Mouse (Mus musculus) liver, embryonic 16.5 days (tissue): ENCODE measurements at regions not wholly inside any gene's neighbourhood (a gene's known extent, or its start where the extent isn't known, plus 50 kb on each side); places are given as distances from the start of the nearest gene placed in this dataset.
"Not testable (repeated sequence)": the region's sequence is repeated elsewhere in the genome, so short reads cannot be mapped to it uniquely, and the experiment has no call there.

Experiments
- ATAC-seq: fragments of 200-750 bp; cut with Nextera tagmentation; 2 replicates; pipeline ENCODE4 v1.8.0; 2017; ENCODE audit warnings: low read depth, mild to moderate bottlenecking, moderate number of reproducible peaks, moderate library complexity
- H3K27ac ChIP-seq: fragments of 300-500 bp; sonication (generic); 2 replicates; pipeline ENCODE4 v1.5.1; 2014; ENCODE audit warnings: mild to moderate bottlenecking, low read length
- H3K27me3 ChIP-seq: fragments of 300-500 bp; sonication (generic); 2 replicates; pipeline ENCODE4 v1.6.1; 2014; ENCODE audit warnings: low read depth, low read length, mixed read lengths; ENCODE audit not compliant: control insufficient read depth, insufficient read depth
- H3K36me3 ChIP-seq: fragments of 300-500 bp; sonication (generic); 2 replicates; pipeline ENCODE4 v1.6.1; 2014; ENCODE audit warnings: mild to moderate bottlenecking; ENCODE audit not compliant: control insufficient read depth, insufficient read depth
- H3K4me1 ChIP-seq: fragments of 300-500 bp; sonication (generic); 2 replicates; pipeline ENCODE4 v1.6.1; 2014; ENCODE audit warnings: low read depth, low read length, mixed read lengths; ENCODE audit not compliant: control insufficient read depth
- H3K4me2 ChIP-seq: fragments of 300-500 bp; sonication (generic); 2 replicates; pipeline ENCODE4 v1.6.1; 2014; ENCODE audit warnings: low read depth, low read length, mixed read lengths
- H3K4me3 ChIP-seq: fragments of 300-500 bp; sonication (generic); 2 replicates; pipeline ENCODE4 v1.5.1; 2014; ENCODE audit warnings: low read depth, mild to moderate bottlenecking, low read length
- H3K9ac ChIP-seq: fragments of 300-500 bp; sonication (generic); 2 replicates; pipeline ENCODE4 v1.6.1; 2014; ENCODE audit warnings: low read depth, low read length
- H3K9me3 ChIP-seq: fragments of 300-500 bp; sonication (generic); replicated peaks from 2 replicates; pipeline ENCODE4 v1.6.1; 2016; ENCODE audit warnings: low read length; ENCODE audit not compliant: control insufficient read depth
- WGBS: fragments of 180-500 bp; shearing (Covaris S2); extraction: QIAGEN DNeasy Blood & Tissue Kit; methylation state at CpG from one replicate; pipeline ENCODE4 v1.1.7; 2014; ENCODE audit not compliant: insufficient replicate concordance; 5-methylcytosine and 5-hydroxymethylcytosine counted together

- H3K27me3 ChIP-seq = no peaks in the 10 kb centered on the region
- ATAC-seq = no peak
- H3K4me1 ChIP-seq = peaks cover 19% of the 10 kb centered on the region
- 5% methylated on average over 11 of the region's 11 CpGs for WGBS
- no peaks in the 10 kb centered on the region for H3K36me3 ChIP-seq
- peak overlapping the region; percentile 89 for H3K4me2 ChIP-seq
- peak overlapping the region; percentile 62 for H3K4me3 ChIP-seq
- H3K9me3 ChIP-seq = no peaks in the 10 kb centered on the region
- H3K9ac ChIP-seq = peak overlapping the region; percentile 67
- peak overlapping the region; percentile 89 for H3K27ac ChIP-seq
These were observed 65.9 kb upstream of the Chd2 start for GRCm38 (mm10) chr7:73607450-73608005.

DNA sequence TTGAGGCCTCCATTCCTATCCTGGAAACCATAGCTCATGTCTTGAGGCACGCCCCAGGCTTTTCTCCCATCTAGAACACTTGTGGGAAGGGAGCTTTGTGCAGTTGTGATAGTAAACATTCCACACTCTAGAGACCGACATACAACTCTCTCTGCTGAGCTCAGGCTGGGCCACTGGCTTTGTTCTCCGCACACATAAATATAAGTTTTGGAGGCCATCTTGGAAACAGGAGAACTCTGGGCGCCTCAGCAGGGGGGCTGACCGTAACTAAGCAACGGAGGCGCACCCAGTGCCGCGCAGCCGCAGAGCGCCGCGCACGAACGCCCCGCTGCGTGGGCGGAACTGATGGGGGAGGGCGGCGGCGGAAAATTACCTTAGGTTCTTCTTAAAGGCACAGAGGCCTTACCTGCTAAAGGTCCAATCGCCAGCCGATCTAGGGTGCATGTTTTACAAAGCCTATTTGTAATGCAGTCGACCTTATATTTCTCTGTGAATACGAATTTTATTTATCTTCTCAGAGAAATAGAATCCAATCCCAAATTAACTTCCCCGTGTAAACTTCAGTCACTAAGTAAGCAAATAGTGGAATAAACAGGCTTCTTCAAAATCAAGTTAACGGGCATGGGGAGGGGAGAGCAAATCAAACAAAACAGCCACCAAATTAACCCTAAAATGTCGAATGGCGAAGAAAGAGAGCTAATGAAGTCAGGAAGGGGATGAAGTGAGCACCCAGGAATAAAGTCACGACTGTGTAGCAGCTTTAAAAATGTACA lies 65.2 kb upstream of the Chd2 start:
- ATAC-seq = peak; percentile 96
- H3K27me3 ChIP-seq = no peaks in the 10 kb centered on the region
- peak overlapping the region; percentile 62 for H3K4me3 ChIP-seq
- 3% methylated on average over 30 of the region's 30 CpGs for WGBS
- H3K36me3 ChIP-seq = no peaks in the 10 kb centered on the region
- H3K4me2 ChIP-seq = peak overlapping the region; percentile 89
- peaks cover 21% of the 10 kb centered on the region for H3K4me1 ChIP-seq
- peak overlapping the region; percentile 89 for H3K27ac ChIP-seq
- peak overlapping the region; percentile 67 for H3K9ac ChIP-seq
- no peaks in the 10 kb centered on the region for H3K9me3 ChIP-seq

- H3K4me2 ChIP-seq = no peak overlapping the region
- peaks cover 43% of the 10 kb centered on the region for H3K4me1 ChIP-seq
- no peak overlapping the region for H3K27ac ChIP-seq
- no peaks in the 10 kb centered on the region for H3K27me3 ChIP-seq
- no peak overlapping the region for H3K9ac ChIP-seq
- no peak overlapping the region for H3K4me3 ChIP-seq
- no peaks in the 10 kb centered on the region for H3K36me3 ChIP-seq
- 69% methylated on average over 2 of the region's 2 CpGs for WGBS
- ATAC-seq = no peak
- H3K9me3 ChIP-seq = no peaks in the 10 kb centered on the region
These were observed 63.0 kb upstream of the Chd2 start for GRCm38 (mm10) chr7:73604597-73604996.

- no peaks in the 10 kb centered on the region for H3K27me3 ChIP-seq
- no peak for ATAC-seq
- H3K36me3 ChIP-seq = no peaks in the 10 kb centered on the region
- peaks cover 41% of the 10 kb centered on the region for H3K4me1 ChIP-seq
- no peak overlapping the region for H3K9ac ChIP-seq
- H3K9me3 ChIP-seq = no peaks in the 10 kb centered on the region
- no peak overlapping the region for H3K27ac ChIP-seq
- 64% methylated on average over 4 of the region's 4 CpGs for WGBS
- H3K4me3 ChIP-seq = no peak overlapping the region
- no peak overlapping the region for H3K4me2 ChIP-seq
These were observed 61.4 kb upstream of the Chd2 start for GRCm38 (mm10) chr7:73602815-73603551.

DNA sequence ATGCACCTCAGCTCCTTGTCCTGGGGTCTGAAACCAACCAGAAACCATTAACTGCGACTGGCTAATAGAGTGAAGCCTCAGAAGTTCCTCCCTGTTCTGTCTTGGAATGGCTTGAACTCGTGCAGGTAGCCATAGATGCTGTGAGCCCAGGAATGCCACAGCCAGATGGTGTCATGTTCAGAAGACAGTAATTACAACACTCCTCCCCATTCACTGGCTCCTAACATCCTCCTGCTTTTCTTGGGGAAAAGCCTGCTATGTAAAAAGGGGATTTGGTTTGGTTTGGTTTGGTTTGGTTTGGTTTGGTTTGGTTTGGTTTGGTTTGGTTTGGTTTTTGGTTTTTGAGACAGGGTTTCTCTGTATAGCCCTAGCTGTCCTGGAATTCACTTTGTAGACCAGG lies 59.7 kb upstream of the Chd2 start:
- 60% methylated on average over 2 of the region's 2 CpGs for WGBS

GRCm38 (mm10) chr7:73600776-73601175 lies 59.1 kb upstream of the Chd2 start:
- peaks cover 41% of the 10 kb centered on the region for H3K4me1 ChIP-seq
- no peak overlapping the region for H3K9ac ChIP-seq
- WGBS = 12% methylated on average over 1 of the region's 1 CpGs
- peak overlapping the region; percentile 36 for H3K4me2 ChIP-seq
- no peaks in the 10 kb centered on the region for H3K36me3 ChIP-seq
- no peak overlapping the region for H3K27ac ChIP-seq
- no peaks in the 10 kb centered on the region for H3K9me3 ChIP-seq
- ATAC-seq = peak; percentile 57
- no peaks in the 10 kb centered on the region for H3K27me3 ChIP-seq
- H3K4me3 ChIP-seq = no peak overlapping the region

More for the DNA sequence above, 59.7 kb upstream of the Chd2 start:
- Histone ChIP-seq H3K4me2 (0 out of 2 replicates have a peak overlapping the region, but pooled peaks have one; percentile 36), H3K9ac (peak overlapping the region; percentile 9; the same call in 1 of the 2 replicates), H3K27ac (no peak overlapping the region), H3K27me3 (no peaks in the 10 kb centered on the region), H3K4me1 (peaks cover 38% of the 10 kb centered on the region), H3K9me3 (no peaks in the 10 kb centered on the region), H3K36me3 (no peaks in the 10 kb centered on the region), H3K4me3 (no peak overlapping the region)
- ATAC-seq = no peak

DNA sequence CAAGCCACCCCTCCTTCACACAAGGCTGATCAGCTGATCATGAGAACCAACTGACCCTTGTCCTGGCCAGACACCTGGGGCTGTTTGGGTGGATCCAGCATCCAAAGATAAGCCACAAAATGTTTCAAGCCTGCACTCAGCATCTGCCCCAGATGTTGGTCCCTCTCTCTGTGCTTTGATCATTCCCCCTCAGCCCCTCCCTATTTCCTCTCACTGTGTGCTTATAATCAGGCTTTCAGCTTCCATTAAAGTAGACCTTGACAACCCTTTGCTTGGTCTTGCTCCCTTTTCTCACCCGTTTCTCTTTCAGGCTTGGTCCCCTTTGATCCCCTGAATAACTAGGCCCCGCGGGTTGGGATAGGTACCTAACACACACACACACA lies 58.4 kb upstream of the Chd2 start:
- ATAC-seq, H3K9me3 ChIP-seq, H3K4me2 ChIP-seq, H3K27me3 ChIP-seq, H3K9ac ChIP-seq, H3K36me3 ChIP-seq, H3K4me3 ChIP-seq: not testable (repeated sequence)
- Histone ChIP-seq H3K27ac (peak overlapping the region; percentile 29), H3K4me1 (peaks cover 49% of the 10 kb centered on the region)
- WGBS = 91% methylated on average over 3 of the region's 3 CpGs

- peak; percentile 38; the same call in 1 of the 2 replicates for ATAC-seq
These were observed 57.8 kb upstream of the Chd2 start for GRCm38 (mm10) chr7:73599354-73600002.

More at GRCm38 (mm10) chr7:73599354-73600002, 57.8 kb upstream of the Chd2 start:
- no peak overlapping the region for H3K9ac ChIP-seq
- no peaks in the 10 kb centered on the region for H3K36me3 ChIP-seq
- H3K27me3 ChIP-seq = no peaks in the 10 kb centered on the region
- no peaks in the 10 kb centered on the region for H3K9me3 ChIP-seq
- peak overlapping the region; percentile 14; the same call in 1 of the 2 replicates for H3K4me2 ChIP-seq
- H3K4me1 ChIP-seq = peaks cover 50% of the 10 kb centered on the region
- 47% methylated on average over 9 of the region's 9 CpGs for WGBS
- peak overlapping the region; percentile 29 for H3K27ac ChIP-seq
- H3K4me3 ChIP-seq = no peak overlapping the region
